Mouse (Mus musculus): ENCODE results near the gene Wnt5b. TPM values are rescaled to one million over a fixed set of nuclear protein-coding genes. Genes with fewer than 3 reads are reported as not detected.

The Wnt5b gene
- polyA plus RNA-seq, 1 experiment from 2014 or later: 4.5 TPM

- ATAC-seq (ENCODE audit: low FRiP score, low TSS enrichment) (no peak), DNase-seq (ENCODE audit: low spot score) (no peak)
- Histone ChIP-seq H3K36me3 (ENCODE audit: control insufficient read depth, insufficient read depth, low read length) (no peaks in the 10 kb centered on the region), H3K4me3 (ENCODE audit: low read depth, low read length) (no peak overlapping the region), H3K27me3 (ENCODE audit: control insufficient read depth, insufficient read depth, low read length) (no peaks in the 10 kb centered on the region), H3K4me2 (replicated peaks; ENCODE audit: low read depth) (no peak overlapping the region), H3K9me3 (ENCODE audit: control insufficient read depth, low read length) (no peaks in the 10 kb centered on the region), H3K4me1 (replicated peaks; ENCODE audit: control insufficient read depth, insufficient read depth) (peaks cover 12% of the 10 kb centered on the region; the same call in 1 of the 2 replicates), H3K27ac (replicated peaks) (no peak overlapping the region), H3K9ac (ENCODE audit: low read length) (no peak overlapping the region)
- 78% methylated on average over 6 of the region's 6 CpGs for WGBS
- TF ChIP-seq EP300 (optimal IDR thresholded peaks at IDR 0.05) (no peak), CTCF (IDR thresholded peaks at IDR 0.05; ENCODE audit: low read depth) (no peak)
Measured at GRCm38 (mm10) chr6:119475988-119476387, 68.2 kb downstream of the Wnt5b start.

DNA sequence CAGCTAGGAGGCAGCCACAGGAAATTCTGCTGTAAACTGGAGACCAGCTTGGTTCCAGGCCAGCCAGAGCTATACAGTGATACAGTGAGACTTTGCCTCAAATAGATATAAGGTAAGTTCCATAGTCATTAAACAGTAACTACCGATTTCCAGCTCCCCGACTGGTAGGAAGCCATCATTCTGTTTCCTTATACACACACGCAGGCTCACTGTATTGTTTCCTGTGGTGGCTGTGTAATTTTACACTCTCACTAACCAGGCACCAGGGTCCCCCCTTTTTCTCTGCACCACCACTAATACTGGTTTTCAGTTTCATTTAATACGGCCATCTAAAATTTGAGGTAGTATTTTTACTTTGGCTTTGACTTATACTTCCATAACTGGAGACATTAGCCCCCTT, 70.2 kb downstream of the Wnt5b start:
- TF ChIP-seq CTCF (IDR thresholded peaks at IDR 0.05; ENCODE audit: low read depth) (no peak), EP300 (optimal IDR thresholded peaks at IDR 0.05) (no peak)
- ATAC-seq (ENCODE audit: low FRiP score, low TSS enrichment) (no peak), DNase-seq (ENCODE audit: low spot score) (no peak)
- Histone ChIP-seq H3K36me3 (ENCODE audit: control insufficient read depth, insufficient read depth, low read length) (no peaks in the 10 kb centered on the region), H3K4me1 (replicated peaks; ENCODE audit: control insufficient read depth, insufficient read depth) (peaks cover 7% of the 10 kb centered on the region; the same call in 1 of the 2 replicates), H3K9me3 (ENCODE audit: control insufficient read depth, low read length) (no peaks in the 10 kb centered on the region), H3K27me3 (ENCODE audit: control insufficient read depth, insufficient read depth, low read length) (no peaks in the 10 kb centered on the region), H3K9ac (ENCODE audit: low read length) (no peak overlapping the region), H3K27ac (replicated peaks) (no peak overlapping the region), H3K4me2 (replicated peaks; ENCODE audit: low read depth) (no peak overlapping the region), H3K4me3 (ENCODE audit: low read depth, low read length) (no peak overlapping the region)
- 86% methylated on average over 4 of the region's 4 CpGs for WGBS

DNA sequence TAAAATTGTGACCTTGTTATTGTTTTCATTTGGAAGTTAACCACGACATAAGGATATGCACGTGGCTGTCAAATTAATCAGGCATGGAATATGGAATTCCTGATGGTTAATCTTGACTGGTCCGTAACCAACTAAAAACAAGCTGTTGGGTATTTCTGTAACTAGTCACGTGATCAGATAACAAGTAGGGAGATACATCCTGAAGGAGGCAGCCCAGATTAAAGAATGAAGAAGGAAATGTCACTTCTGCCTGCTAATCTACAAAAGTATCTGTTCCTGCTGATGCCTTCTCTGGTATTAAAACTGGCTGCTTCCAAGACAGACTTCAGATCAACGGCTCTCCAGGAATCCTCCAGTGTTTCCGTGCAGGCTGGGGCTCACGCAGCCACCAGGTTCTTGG, 70.7 kb downstream of the Wnt5b start:
- Histone ChIP-seq H3K27ac (replicated peaks) (no peak overlapping the region), H3K4me3 (ENCODE audit: low read depth, low read length) (no peak overlapping the region), H3K9ac (ENCODE audit: low read length) (no peak overlapping the region), H3K36me3 (ENCODE audit: control insufficient read depth, insufficient read depth, low read length) (no peaks in the 10 kb centered on the region), H3K27me3 (ENCODE audit: control insufficient read depth, insufficient read depth, low read length) (no peaks in the 10 kb centered on the region), H3K4me2 (replicated peaks; ENCODE audit: low read depth) (no peak overlapping the region), H3K9me3 (ENCODE audit: control insufficient read depth, low read length) (no peaks in the 10 kb centered on the region), H3K4me1 (replicated peaks; ENCODE audit: control insufficient read depth, insufficient read depth) (peaks cover 7% of the 10 kb centered on the region; the same call in 1 of the 2 replicates)
- TF ChIP-seq CTCF (IDR thresholded peaks at IDR 0.05; ENCODE audit: low read depth): no peak
- no peak for TF ChIP-seq EP300 (optimal IDR thresholded peaks at IDR 0.05)
- no peak for ATAC-seq (ENCODE audit: low FRiP score, low TSS enrichment)
- DNase-seq (ENCODE audit: low spot score): no peak
- 77% methylated on average over 7 of the region's 7 CpGs for WGBS

DNA sequence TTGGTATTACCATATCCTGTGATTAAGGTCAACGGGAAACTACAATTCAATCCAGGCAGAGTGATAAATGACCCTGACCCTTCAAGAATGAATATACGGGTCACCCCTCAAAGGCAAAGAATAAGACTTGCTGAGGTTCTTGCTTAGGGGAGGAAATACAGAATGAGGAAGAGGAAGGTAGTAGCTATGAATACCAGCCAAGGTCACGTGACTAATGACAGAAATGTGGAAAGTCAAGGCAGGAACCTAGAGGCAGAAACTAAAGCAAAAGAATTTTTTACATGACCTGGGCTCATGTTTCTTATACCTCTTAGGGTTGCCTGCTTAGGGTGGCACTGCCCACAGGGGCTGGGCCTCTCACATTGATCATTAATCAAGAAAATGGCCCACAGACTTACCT, 71.4 kb downstream of the Wnt5b start:
- DNase-seq (ENCODE audit: low spot score) (no peak), ATAC-seq (ENCODE audit: low FRiP score, low TSS enrichment) (no peak)
- Histone ChIP-seq H3K4me1 (replicated peaks; ENCODE audit: control insufficient read depth, insufficient read depth) (peaks cover 3% of the 10 kb centered on the region; the same call in 1 of the 2 replicates), H3K4me2 (replicated peaks; ENCODE audit: low read depth) (no peak overlapping the region), H3K27ac (replicated peaks) (no peak overlapping the region), H3K4me3 (ENCODE audit: low read depth, low read length) (no peak overlapping the region), H3K9me3 (ENCODE audit: control insufficient read depth, low read length) (no peaks in the 10 kb centered on the region), H3K9ac (ENCODE audit: low read length) (no peak overlapping the region), H3K36me3 (ENCODE audit: control insufficient read depth, insufficient read depth, low read length) (no peaks in the 10 kb centered on the region), H3K27me3 (ENCODE audit: control insufficient read depth, insufficient read depth, low read length) (no peaks in the 10 kb centered on the region)
- TF ChIP-seq CTCF (IDR thresholded peaks at IDR 0.05; ENCODE audit: low read depth): no peak
- no peak for TF ChIP-seq EP300 (optimal IDR thresholded peaks at IDR 0.05)
- 56% methylated on average over 3 of the region's 3 CpGs for WGBS

DNA sequence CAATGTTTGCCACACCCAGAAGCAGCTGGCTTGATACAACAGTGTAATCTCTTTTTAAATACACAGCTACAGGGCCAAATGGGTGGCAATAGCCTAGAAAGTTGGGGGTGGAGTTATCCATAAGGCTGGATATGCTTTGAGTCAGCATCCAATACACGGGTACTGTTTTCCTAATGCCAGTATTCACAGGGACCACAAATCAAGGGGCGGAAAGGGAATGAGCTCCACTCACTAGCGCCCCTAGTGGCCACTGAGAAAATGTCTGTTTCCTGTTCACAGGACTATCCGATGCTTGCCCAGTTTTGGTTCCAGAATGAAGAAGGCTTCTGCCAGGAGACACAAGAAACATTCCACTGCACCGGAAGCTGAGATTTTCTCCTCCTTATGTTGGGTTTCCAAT, 72.0 kb downstream of the Wnt5b start:
- Histone ChIP-seq H3K4me2 (replicated peaks; ENCODE audit: low read depth) (peak overlapping the region; percentile 15; the same call in 1 of the 2 replicates), H3K9ac (ENCODE audit: low read length) (no peak overlapping the region), H3K4me1 (replicated peaks; ENCODE audit: control insufficient read depth, insufficient read depth) (peaks cover 3% of the 10 kb centered on the region; the same call in 1 of the 2 replicates), H3K9me3 (ENCODE audit: control insufficient read depth, low read length) (no peaks in the 10 kb centered on the region), H3K4me3 (ENCODE audit: low read depth, low read length) (no peak overlapping the region), H3K36me3 (ENCODE audit: control insufficient read depth, insufficient read depth, low read length) (no peaks in the 10 kb centered on the region), H3K27ac (replicated peaks) (no peak overlapping the region), H3K27me3 (ENCODE audit: control insufficient read depth, insufficient read depth, low read length) (no peaks in the 10 kb centered on the region)
- ATAC-seq (ENCODE audit: low FRiP score, low TSS enrichment): peak; percentile 82
- DNase-seq (ENCODE audit: low spot score): peak; percentile 78
- TF ChIP-seq EP300 (optimal IDR thresholded peaks at IDR 0.05): no peak
- peak; percentile 93 for TF ChIP-seq CTCF (IDR thresholded peaks at IDR 0.05; ENCODE audit: low read depth)
- WGBS: 23% methylated on average over 5 of the region's 5 CpGs

- H3K27me3 ChIP-seq (ENCODE audit: control insufficient read depth, insufficient read depth, low read length): no peaks in the 10 kb centered on the region
- no peaks in the 10 kb centered on the region for H3K36me3 ChIP-seq (ENCODE audit: control insufficient read depth, insufficient read depth, low read length)
- no peak overlapping the region for H3K9ac ChIP-seq (ENCODE audit: low read length)
- no peak for ATAC-seq (ENCODE audit: low FRiP score, low TSS enrichment)
- no peak for DNase-seq (ENCODE audit: low spot score)
- no peak overlapping the region for H3K27ac ChIP-seq (replicated peaks)
- H3K4me1 ChIP-seq (replicated peaks; ENCODE audit: control insufficient read depth, insufficient read depth): peaks cover 6% of the 10 kb centered on the region; the same call in 1 of the 2 replicates
- no peak overlapping the region for H3K4me2 ChIP-seq (replicated peaks; ENCODE audit: low read depth)
- WGBS: 82% methylated on average over 3 of the region's 3 CpGs
- TF ChIP-seq EP300 (optimal IDR thresholded peaks at IDR 0.05) (no peak), CTCF (IDR thresholded peaks at IDR 0.05; ENCODE audit: low read depth) (no peak)
- H3K9me3 ChIP-seq (ENCODE audit: control insufficient read depth, low read length): no peaks in the 10 kb centered on the region
- no peak overlapping the region for H3K4me3 ChIP-seq (ENCODE audit: low read depth, low read length)
Measured at GRCm38 (mm10) chr6:119470777-119471176, 73.4 kb downstream of the Wnt5b start.
